Mouse (Mus musculus): ENCODE results near the gene Ephb4. TPM values are rescaled to one million over a fixed set of nuclear protein-coding genes. Genes with fewer than 3 reads are reported as not detected.

Gene Ephb4
- polyA plus RNA-seq, 1 experiment from 2014 or later, result 46.4 TPM

GRCm38 (mm10) chr5:137354091-137354490 is 4.2 kb downstream of the Ephb4 start:
- H3K27ac ChIP-seq (replicated peaks; ENCODE audit: low read depth, low read length), result no peak overlapping the region
- peaks cover 20% of the 10 kb centered on the region for H3K36me3 ChIP-seq (replicated peaks; ENCODE audit: control insufficient read depth, insufficient read depth, low read depth, low read length)
- DNase-seq (ENCODE audit: low spot score) (no peak), ATAC-seq (replicated peaks; ENCODE audit: insufficient number of reproducible peaks, low FRiP score, low TSS enrichment, low read depth) (no peak)
- 85% methylated on average over 17 of the region's 17 CpGs for WGBS
- H3K9ac ChIP-seq (replicated peaks; ENCODE audit: low read length), result no peak overlapping the region; the same call in 1 of the 2 replicates
- H3K4me1 ChIP-seq (ENCODE audit: control insufficient read depth, insufficient read depth, low read length), result 0 out of 2 replicates have a peak, but pooled peaks cover 4% of the 10 kb centered on the region
- H3K9me3 ChIP-seq (replicated peaks; ENCODE audit: control insufficient read depth, low read length), result no peaks in the 10 kb centered on the region
- H3K4me3 ChIP-seq (ENCODE audit: low read depth, low read length), result no peak overlapping the region
- no peaks in the 10 kb centered on the region for H3K27me3 ChIP-seq (ENCODE audit: control insufficient read depth, insufficient read depth, low read length)
- no peak overlapping the region for H3K4me2 ChIP-seq (ENCODE audit: low read depth, low read length)

DNA sequence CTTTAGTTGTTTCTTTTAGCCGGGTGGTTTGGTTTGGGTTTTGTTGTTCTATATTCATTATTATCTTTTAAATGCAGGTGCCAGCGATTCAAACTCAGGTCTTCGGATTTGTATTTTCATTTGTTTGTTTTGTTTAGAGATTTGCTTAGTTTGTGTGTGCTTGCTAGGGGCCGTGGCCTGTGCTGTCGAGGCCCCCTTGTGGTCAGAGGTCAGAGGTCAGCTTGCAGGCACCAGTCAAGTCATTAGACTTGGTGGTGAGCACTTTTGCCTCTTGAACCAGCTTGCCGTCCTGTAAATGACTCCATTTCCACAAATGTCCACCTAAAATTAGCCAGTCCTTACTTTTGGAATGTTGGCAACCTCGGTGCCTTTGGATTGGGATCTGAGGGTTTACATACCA is 8.5 kb downstream of the Ephb4 start:
- DNase-seq (ENCODE audit: low spot score) (no peak), ATAC-seq (replicated peaks; ENCODE audit: insufficient number of reproducible peaks, low FRiP score, low TSS enrichment, low read depth) (no peak)
- Histone ChIP-seq H3K9ac (replicated peaks; ENCODE audit: low read length) (no peak overlapping the region), H3K4me3 (ENCODE audit: low read depth, low read length) (no peak overlapping the region), H3K4me2 (ENCODE audit: low read depth, low read length) (no peak overlapping the region), H3K9me3 (replicated peaks; ENCODE audit: control insufficient read depth, low read length) (no peaks in the 10 kb centered on the region), H3K27ac (replicated peaks; ENCODE audit: low read depth, low read length) (no peak overlapping the region), H3K27me3 (ENCODE audit: control insufficient read depth, insufficient read depth, low read length) (no peaks in the 10 kb centered on the region), H3K4me1 (ENCODE audit: control insufficient read depth, insufficient read depth, low read length) (no peaks in the 10 kb centered on the region), H3K36me3 (replicated peaks; ENCODE audit: control insufficient read depth, insufficient read depth, low read depth, low read length) (peaks cover 48% of the 10 kb centered on the region)
- WGBS, result 38% methylated on average over 7 of the region's 7 CpGs

GRCm38 (mm10) chr5:137369665-137370064 is 19.8 kb downstream of the Ephb4 start:
- H3K9me3 ChIP-seq (replicated peaks; ENCODE audit: control insufficient read depth, low read length), result no peaks in the 10 kb centered on the region
- no peaks in the 10 kb centered on the region for H3K27me3 ChIP-seq (ENCODE audit: control insufficient read depth, insufficient read depth, low read length)
- H3K36me3 ChIP-seq (replicated peaks; ENCODE audit: control insufficient read depth, insufficient read depth, low read depth, low read length), result peaks cover 46% of the 10 kb centered on the region
- H3K4me3 ChIP-seq (ENCODE audit: low read depth, low read length), result no peak overlapping the region
- H3K4me1 ChIP-seq (ENCODE audit: control insufficient read depth, insufficient read depth, low read length), result no peaks in the 10 kb centered on the region
- WGBS, result 93% methylated on average over 10 of the region's 11 CpGs
- H3K9ac ChIP-seq (replicated peaks; ENCODE audit: low read length), result no peak overlapping the region
- H3K4me2 ChIP-seq (ENCODE audit: low read depth, low read length), result no peak overlapping the region
- no peak for DNase-seq (ENCODE audit: low spot score)
- ATAC-seq (replicated peaks; ENCODE audit: insufficient number of reproducible peaks, low FRiP score, low TSS enrichment, low read depth), result no peak
- H3K27ac ChIP-seq (replicated peaks; ENCODE audit: low read depth, low read length), result no peak overlapping the region

DNA sequence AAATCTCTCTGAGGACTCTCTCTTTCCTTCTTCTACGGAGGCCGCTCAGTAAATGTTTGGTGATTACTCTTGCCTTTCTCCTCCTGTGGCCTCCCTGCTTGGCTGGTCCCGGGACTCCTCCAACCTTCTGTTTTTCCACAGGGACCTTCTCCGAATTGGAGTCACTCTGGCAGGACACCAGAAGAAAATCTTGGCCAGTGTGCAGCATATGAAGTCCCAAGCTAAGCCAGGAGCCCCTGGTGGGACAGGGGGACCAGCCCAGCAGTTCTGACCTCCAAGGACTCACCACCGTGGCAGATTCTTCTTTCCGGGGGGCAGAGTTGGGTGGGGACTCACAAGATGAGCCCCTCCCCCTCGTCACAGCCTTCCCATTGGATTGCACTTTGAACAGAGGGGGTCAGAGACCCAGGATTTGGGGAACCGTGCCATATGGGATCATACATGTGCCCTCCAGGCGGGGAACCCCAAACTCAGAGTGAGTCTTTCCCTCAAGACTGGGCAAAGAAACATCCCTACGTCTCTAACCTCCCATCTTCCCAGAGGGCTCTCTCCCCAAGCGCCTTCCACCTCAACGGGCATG is 23.6 kb downstream of the Ephb4 start:
- H3K9me3 ChIP-seq (replicated peaks; ENCODE audit: control insufficient read depth, low read length), result no peaks in the 10 kb centered on the region
- peaks cover 24% of the 10 kb centered on the region for H3K36me3 ChIP-seq (replicated peaks; ENCODE audit: control insufficient read depth, insufficient read depth, low read depth, low read length)
- H3K27ac ChIP-seq (replicated peaks; ENCODE audit: low read depth, low read length), result no peak overlapping the region
- no peak overlapping the region for H3K4me2 ChIP-seq (ENCODE audit: low read depth, low read length)
- DNase-seq (ENCODE audit: low spot score) (no peak), ATAC-seq (replicated peaks; ENCODE audit: insufficient number of reproducible peaks, low FRiP score, low TSS enrichment, low read depth) (no peak)
- H3K4me3 ChIP-seq (ENCODE audit: low read depth, low read length), result no peak overlapping the region
- WGBS, result 85% methylated on average over 12 of the region's 12 CpGs
- H3K27me3 ChIP-seq (ENCODE audit: control insufficient read depth, insufficient read depth, low read length), result no peaks in the 10 kb centered on the region
- no peaks in the 10 kb centered on the region; the same call in 1 of the 2 replicates for H3K4me1 ChIP-seq (ENCODE audit: control insufficient read depth, insufficient read depth, low read length)
- no peak overlapping the region for H3K9ac ChIP-seq (replicated peaks; ENCODE audit: low read length)

DNA sequence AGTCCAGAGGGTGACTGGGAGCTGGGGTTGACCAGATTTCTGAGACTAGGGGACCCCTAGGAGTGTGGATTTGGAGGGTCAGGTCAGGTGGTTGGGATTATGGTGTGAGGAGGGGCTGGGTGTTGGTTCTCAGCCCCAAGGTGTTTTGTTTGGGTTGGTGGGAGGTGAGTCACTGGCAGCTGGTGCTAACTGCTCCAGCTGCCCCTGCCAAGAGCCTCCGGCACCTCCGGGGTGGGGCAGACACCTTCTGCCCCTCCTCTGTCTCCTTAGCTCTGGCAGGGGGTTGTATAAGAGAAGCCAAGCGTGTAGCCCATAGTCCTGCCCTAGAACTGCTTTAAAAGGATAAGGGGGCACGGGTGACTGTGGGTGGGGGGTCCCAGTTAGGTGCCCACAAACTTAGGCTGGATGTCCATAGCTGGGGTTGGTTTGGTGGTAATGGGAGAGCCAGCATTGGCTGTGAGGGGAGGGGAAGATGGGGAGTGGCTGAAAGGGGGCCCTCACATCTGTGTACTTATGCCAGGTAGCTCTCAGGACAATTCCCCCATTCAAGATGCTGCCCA is 24.7 kb downstream of the Ephb4 start:
- 80% methylated on average over 4 of the region's 4 CpGs for WGBS
- Histone ChIP-seq H3K4me2 (ENCODE audit: low read depth, low read length) (no peak overlapping the region), H3K27ac (replicated peaks; ENCODE audit: low read depth, low read length) (no peak overlapping the region), H3K9ac (replicated peaks; ENCODE audit: low read length) (no peak overlapping the region), H3K9me3 (replicated peaks; ENCODE audit: control insufficient read depth, low read length) (no peaks in the 10 kb centered on the region), H3K27me3 (ENCODE audit: control insufficient read depth, insufficient read depth, low read length) (no peaks in the 10 kb centered on the region), H3K36me3 (replicated peaks; ENCODE audit: control insufficient read depth, insufficient read depth, low read depth, low read length) (peaks cover 24% of the 10 kb centered on the region), H3K4me3 (ENCODE audit: low read depth, low read length) (no peak overlapping the region), H3K4me1 (ENCODE audit: control insufficient read depth, insufficient read depth, low read length) (no peaks in the 10 kb centered on the region; the same call in 1 of the 2 replicates)
- ATAC-seq (replicated peaks; ENCODE audit: insufficient number of reproducible peaks, low FRiP score, low TSS enrichment, low read depth) (no peak), DNase-seq (ENCODE audit: low spot score) (no peak)

DNA sequence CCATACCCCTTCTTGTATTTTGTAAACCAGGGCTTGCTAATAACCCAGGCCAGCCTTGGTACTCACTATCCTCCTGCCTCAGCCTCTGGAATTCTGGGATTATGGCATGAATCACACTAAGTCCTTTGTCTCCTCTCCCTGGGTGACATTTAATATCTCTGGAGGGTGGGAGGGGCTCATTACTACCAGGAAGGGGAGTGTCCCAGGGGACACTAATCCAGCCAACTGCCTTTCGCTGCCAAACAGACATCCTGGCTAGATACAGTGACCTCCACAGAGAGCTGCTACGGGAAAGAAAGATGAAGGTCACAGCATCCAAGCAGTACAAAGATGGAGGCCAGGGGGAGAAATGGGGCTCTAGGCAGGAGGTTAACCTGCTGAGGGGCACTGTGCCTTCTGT is 25.7 kb downstream of the Ephb4 start:
- H3K4me2 ChIP-seq (ENCODE audit: low read depth, low read length), result no peak overlapping the region
- no peaks in the 10 kb centered on the region; the same call in 1 of the 2 replicates for H3K4me1 ChIP-seq (ENCODE audit: control insufficient read depth, insufficient read depth, low read length)
- 35% methylated on average over 2 of the region's 2 CpGs for WGBS
- H3K4me3 ChIP-seq (ENCODE audit: low read depth, low read length), result no peak overlapping the region
- H3K36me3 ChIP-seq (replicated peaks; ENCODE audit: control insufficient read depth, insufficient read depth, low read depth, low read length), result peaks cover 21% of the 10 kb centered on the region
- no peak overlapping the region for H3K27ac ChIP-seq (replicated peaks; ENCODE audit: low read depth, low read length)
- H3K9ac ChIP-seq (replicated peaks; ENCODE audit: low read length), result no peak overlapping the region
- ATAC-seq (replicated peaks; ENCODE audit: insufficient number of reproducible peaks, low FRiP score, low TSS enrichment, low read depth), result no peak
- peak; percentile 32 for DNase-seq (ENCODE audit: low spot score)
- no peaks in the 10 kb centered on the region for H3K27me3 ChIP-seq (ENCODE audit: control insufficient read depth, insufficient read depth, low read length)
- H3K9me3 ChIP-seq (replicated peaks; ENCODE audit: control insufficient read depth, low read length), result no peaks in the 10 kb centered on the region

GRCm38 (mm10) chr5:137376198-137376597 is 26.3 kb downstream of the Ephb4 start:
- Histone ChIP-seq H3K4me2 (ENCODE audit: low read depth, low read length) (no peak overlapping the region), H3K36me3 (replicated peaks; ENCODE audit: control insufficient read depth, insufficient read depth, low read depth, low read length) (peaks cover 17% of the 10 kb centered on the region), H3K9me3 (replicated peaks; ENCODE audit: control insufficient read depth, low read length) (no peaks in the 10 kb centered on the region), H3K4me1 (ENCODE audit: control insufficient read depth, insufficient read depth, low read length) (no peaks in the 10 kb centered on the region; the same call in 1 of the 2 replicates), H3K4me3 (ENCODE audit: low read depth, low read length) (no peak overlapping the region), H3K27me3 (ENCODE audit: control insufficient read depth, insufficient read depth, low read length) (no peaks in the 10 kb centered on the region), H3K27ac (replicated peaks; ENCODE audit: low read depth, low read length) (no peak overlapping the region), H3K9ac (replicated peaks; ENCODE audit: low read length) (no peak overlapping the region)
- ATAC-seq (replicated peaks; ENCODE audit: insufficient number of reproducible peaks, low FRiP score, low TSS enrichment, low read depth) (no peak), DNase-seq (ENCODE audit: low spot score) (peak; percentile 63)
- WGBS, result 37% methylated on average over 7 of the region's 7 CpGs

GRCm38 (mm10) chr5:137376722-137377121 is 26.8 kb downstream of the Ephb4 start:
- DNase-seq (ENCODE audit: low spot score) (peak; percentile 32), ATAC-seq (replicated peaks; ENCODE audit: insufficient number of reproducible peaks, low FRiP score, low TSS enrichment, low read depth) (0 out of 2 replicates have a peak, but pooled peaks have one; percentile 17)

More at GRCm38 (mm10) chr5:137376722-137377121, 26.8 kb downstream of the Ephb4 start:
- Histone ChIP-seq H3K27me3 (ENCODE audit: control insufficient read depth, insufficient read depth, low read length) (no peaks in the 10 kb centered on the region), H3K27ac (replicated peaks; ENCODE audit: low read depth, low read length) (no peak overlapping the region), H3K9me3 (replicated peaks; ENCODE audit: control insufficient read depth, low read length) (no peaks in the 10 kb centered on the region), H3K4me1 (ENCODE audit: control insufficient read depth, insufficient read depth, low read length) (no peaks in the 10 kb centered on the region; the same call in 1 of the 2 replicates), H3K9ac (replicated peaks; ENCODE audit: low read length) (no peak overlapping the region), H3K4me2 (ENCODE audit: low read depth, low read length) (no peak overlapping the region), H3K36me3 (replicated peaks; ENCODE audit: control insufficient read depth, insufficient read depth, low read depth, low read length) (peaks cover 13% of the 10 kb centered on the region), H3K4me3 (ENCODE audit: low read depth, low read length) (no peak overlapping the region)
- 53% methylated on average over 9 of the region's 9 CpGs for WGBS

All from embryonic facial prominence, embryonic 11.5 days (tissue).